Mouse (Mus musculus) neural tube, embryonic 13.5 days (tissue): ENCODE results near the gene Helz2. TPM values are rescaled to one million over a fixed set of nuclear protein-coding genes. Genes with fewer than 3 reads are reported as not detected.
"Not testable (repeated sequence)": the region's sequence is repeated elsewhere in the genome, so short reads cannot be mapped to it uniquely, and the experiment has no call there.

Experiments
- ATAC-seq: fragments of 200-750 bp; cut with Nextera tagmentation; 2 replicates; pipeline ENCODE4 v1.8.0; 2017; ENCODE audit warnings: low read depth, mild to moderate bottlenecking, moderate TSS enrichment, moderate library complexity
- H3K27ac ChIP-seq: fragments of 300-500 bp; sonication (generic); replicated peaks from 2 replicates; pipeline ENCODE4 v1.5.1; 2015; ENCODE audit warnings: moderate library complexity, mild to moderate bottlenecking, inconsistent platforms
- H3K27me3 ChIP-seq: fragments of 300-500 bp; sonication (generic); 2 replicates; pipeline ENCODE4 v1.6.1; 2015; ENCODE audit warnings: mild to moderate bottlenecking, inconsistent platforms
- H3K36me3 ChIP-seq: fragments of 300-500 bp; sonication (generic); 2 replicates; pipeline ENCODE4 v1.6.1; 2015; ENCODE audit warnings: mild to moderate bottlenecking, inconsistent platforms
- H3K4me1 ChIP-seq: fragments of 300-500 bp; sonication (generic); replicated peaks from 2 replicates; pipeline ENCODE4 v1.6.1; 2015; ENCODE audit warnings: inconsistent platforms
- H3K4me2 ChIP-seq: fragments of 300-500 bp; sonication (generic); 2 replicates; pipeline ENCODE4 v1.6.1; 2015; ENCODE audit warnings: inconsistent platforms, mild to moderate bottlenecking, moderate library complexity
- H3K4me3 ChIP-seq: fragments of 300-500 bp; sonication (generic); 2 replicates; pipeline ENCODE4 v1.5.1; 2015; ENCODE audit warnings: mild to moderate bottlenecking, inconsistent platforms
- H3K9ac ChIP-seq: fragments of 300-500 bp; sonication (generic); 2 replicates; pipeline ENCODE4 v1.6.1; 2015; ENCODE audit warnings: moderate library complexity, mild to moderate bottlenecking, inconsistent platforms
- H3K9me3 ChIP-seq: fragments of 300-500 bp; sonication (generic); 2 replicates; pipeline ENCODE4 v1.6.1; 2016; ENCODE audit warnings: inconsistent platforms
- WGBS: fragments of 180-500 bp; shearing (Covaris S2); methylation state at CpG from one replicate; pipeline ENCODE4 v1.1.7; 2015; 5-methylcytosine and 5-hydroxymethylcytosine counted together
- polyA plus RNA-seq: library from polyadenylated mRNA; unstranded; fragments of >200 nt; fragmentation: Nextera tagmentation; extraction: Ambion mirVana; gene quantifications from 2 replicates; pipeline ENCODE4 v1.2.1, GENCODE M21; 2015

The Helz2 gene
- 0.22 and 0.32 TPM in 2 replicates for polyA plus RNA-seq

DNA sequence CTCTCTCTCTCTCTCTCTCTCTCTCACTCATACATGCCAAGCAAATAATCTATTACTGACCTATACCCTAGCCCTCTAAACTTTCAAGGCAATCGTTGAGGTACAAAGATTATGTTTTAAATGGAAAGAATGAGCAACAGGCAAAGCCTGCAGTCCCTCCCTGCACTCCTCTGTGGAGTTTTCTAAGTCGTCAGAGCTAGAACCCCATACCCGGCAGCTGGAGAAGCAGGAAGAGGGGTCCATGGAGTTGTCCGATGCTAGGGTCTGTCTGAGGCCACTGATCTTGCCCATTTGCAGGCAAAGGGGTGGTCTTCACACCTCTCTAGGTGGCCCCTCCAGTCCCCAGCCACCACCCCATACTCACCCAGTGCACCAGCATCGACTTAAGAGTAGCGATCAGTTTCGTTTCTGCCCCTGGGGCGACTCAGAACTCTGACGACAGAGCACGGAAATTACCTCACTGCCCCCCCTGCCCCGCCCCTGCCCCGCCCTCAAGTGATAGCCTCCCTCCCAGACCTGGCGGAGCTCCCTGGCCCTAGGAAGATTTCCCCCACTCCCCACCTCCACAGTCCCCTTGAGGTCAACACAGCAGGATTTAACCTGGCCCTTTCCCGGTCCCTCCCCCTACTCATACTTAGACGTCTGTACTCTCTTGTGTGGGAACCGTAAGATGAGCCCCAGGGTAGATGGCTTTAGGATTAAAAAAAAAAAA lies at the start of gene Helz2:
TSS of gene Helz2 (minus strand) at position 426 of the 712 bp plus-strand sequence.
- Histone ChIP-seq H3K27ac (no peak within 1 kb of the TSS), H3K4me2 (peak within 1 kb of the TSS; percentile 51), H3K36me3 (no peaks in the 10 kb centered on the region), H3K27me3 (no peaks in the 10 kb centered on the region), H3K9ac (peak within 1 kb of the TSS; percentile 56), H3K9me3 (no peaks in the 10 kb centered on the region), H3K4me3 (peak within 1 kb of the TSS; percentile 32), H3K4me1 (peaks cover 8% of the 10 kb centered on the region)
- 11% methylated on average over 16 of the region's 16 CpGs for WGBS
- ATAC-seq = no peak

- H3K27me3 ChIP-seq = no peaks in the 10 kb centered on the region
- peaks cover 23% of the 10 kb centered on the region for H3K4me1 ChIP-seq
- no peak overlapping the region for H3K4me2 ChIP-seq
- no peak overlapping the region for H3K9ac ChIP-seq
- no peak overlapping the region for H3K4me3 ChIP-seq
- 87% methylated on average over 1 of the region's 1 CpGs for WGBS
- no peaks in the 10 kb centered on the region for H3K9me3 ChIP-seq
- peaks cover 4% of the 10 kb centered on the region; the same call in 1 of the 2 replicates for H3K36me3 ChIP-seq
- no peak overlapping the region for H3K27ac ChIP-seq
- ATAC-seq = no peak
These were observed 49.1 kb upstream of the Helz2 start for GRCm38 (mm10) chr2:181290937-181291336.

GRCm38 (mm10) chr2:181288691-181289090 lies 46.9 kb upstream of the Helz2 start:
- H3K36me3 ChIP-seq = peaks cover 18% of the 10 kb centered on the region; the same call in 1 of the 2 replicates
- no peak for ATAC-seq

DNA sequence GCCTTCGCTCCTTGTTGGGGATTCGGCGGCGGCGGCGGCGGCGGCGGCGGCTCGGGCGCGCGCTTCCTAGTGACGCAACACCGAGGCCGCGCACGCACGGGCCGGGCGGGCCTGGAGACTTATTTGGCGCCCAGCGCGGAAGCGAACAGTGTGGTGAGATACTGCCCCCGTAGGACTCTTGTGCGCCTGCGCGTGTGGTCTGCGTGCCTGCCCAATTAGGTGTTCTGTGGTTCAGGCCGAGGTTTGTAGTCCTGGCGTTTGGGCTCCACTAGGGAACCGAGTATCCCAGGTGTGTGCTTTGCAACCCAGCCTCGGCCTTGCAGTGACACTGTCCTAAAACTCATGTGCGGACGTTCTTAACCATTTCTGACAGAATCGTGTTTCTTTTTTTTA lies 46.1 kb upstream of the Helz2 start, which contains the start of gene Gmeb2:
TSS of gene Gmeb2 (minus strand) at position 78 of the 393 bp plus-strand sequence.
- Histone ChIP-seq H3K4me1 (peaks cover 23% of the 10 kb centered on the region), H3K4me2 (peak within 1 kb of the TSS; percentile 71), H3K27ac (peak within 1 kb of the TSS; percentile 97), H3K4me3 (peak within 1 kb of the TSS; percentile 69), H3K36me3 (peaks cover 24% of the 10 kb centered on the region), H3K9ac (peak within 1 kb of the TSS; percentile 91)
- H3K27me3 ChIP-seq, H3K9me3 ChIP-seq: not testable (repeated sequence)
- under 1% methylated on average over 38 of the region's 38 CpGs for WGBS
- peak; percentile 96 for ATAC-seq

More at GRCm38 (mm10) chr2:181288691-181289090, 46.9 kb upstream of the Helz2 start:
- H3K27ac ChIP-seq = no peak overlapping the region
- peak overlapping the region; percentile 91; the same call in 1 of the 2 replicates for H3K9ac ChIP-seq
- H3K4me2 ChIP-seq = peak overlapping the region; percentile 63
- no peaks in the 10 kb centered on the region for H3K9me3 ChIP-seq
- H3K27me3 ChIP-seq = no peaks in the 10 kb centered on the region
- peaks cover 23% of the 10 kb centered on the region for H3K4me1 ChIP-seq
- peak overlapping the region; percentile 69 for H3K4me3 ChIP-seq
- 69% methylated on average over 3 of the region's 3 CpGs for WGBS

DNA sequence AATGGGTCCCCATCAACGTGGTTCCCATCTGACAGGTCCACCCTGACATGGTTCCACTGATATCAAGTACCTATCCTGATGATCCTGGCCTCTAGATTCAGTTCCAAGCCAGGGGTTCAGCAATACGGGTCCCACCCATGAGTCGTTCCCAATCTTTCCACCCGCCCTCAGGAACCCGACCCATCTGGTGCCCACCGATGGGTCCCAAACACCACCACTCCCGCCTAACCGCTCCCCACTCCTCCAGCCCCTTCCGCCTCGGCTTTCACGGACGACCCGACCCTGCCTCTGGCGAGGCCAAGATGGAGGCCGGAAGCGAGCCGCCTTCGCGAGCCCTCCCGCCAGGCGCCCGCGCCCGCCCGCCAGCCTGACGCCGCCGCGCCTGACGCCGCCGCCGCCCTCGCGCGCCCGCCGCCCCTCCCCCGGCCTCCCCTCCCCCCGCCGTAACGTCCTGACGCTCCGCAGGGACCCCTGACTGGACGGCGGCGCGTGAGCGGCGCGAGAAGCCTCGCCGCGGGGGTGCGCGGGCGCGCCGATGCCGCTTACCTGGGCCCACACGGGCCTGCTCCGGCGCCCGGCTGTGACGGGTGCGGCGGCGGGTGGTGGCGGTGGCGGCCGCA lies 45.6 kb upstream of the Helz2 start:
- H3K4me2 ChIP-seq = peak overlapping the region; percentile 71
- peak overlapping the region; percentile 97 for H3K27ac ChIP-seq
- peak overlapping the region; percentile 69 for H3K4me3 ChIP-seq
- peak overlapping the region; percentile 91 for H3K9ac ChIP-seq
- WGBS = 1% methylated on average over 48 of the region's 71 CpGs
- no peaks in the 10 kb centered on the region for H3K27me3 ChIP-seq
- H3K9me3 ChIP-seq = no peaks in the 10 kb centered on the region
- peaks cover 25% of the 10 kb centered on the region for H3K36me3 ChIP-seq
- ATAC-seq = peak; percentile 89
- peaks cover 23% of the 10 kb centered on the region for H3K4me1 ChIP-seq

GRCm38 (mm10) chr2:181286629-181287337 lies 45.0 kb upstream of the Helz2 start:
- Histone ChIP-seq H3K27me3 (no peaks in the 10 kb centered on the region), H3K9ac (peak overlapping the region; percentile 91), H3K36me3 (peaks cover 31% of the 10 kb centered on the region), H3K9me3 (no peaks in the 10 kb centered on the region), H3K4me2 (peak overlapping the region; percentile 71), H3K4me1 (peaks cover 23% of the 10 kb centered on the region), H3K4me3 (peak overlapping the region; percentile 69), H3K27ac (peak overlapping the region; percentile 97)
- 57% methylated on average over 6 of the region's 6 CpGs for WGBS
- ATAC-seq = no peak

GRCm38 (mm10) chr2:181279968-181280367 lies 38.1 kb upstream of the Helz2 start:
- Histone ChIP-seq H3K4me1 (no peaks in the 10 kb centered on the region), H3K4me3 (no peak overlapping the region), H3K36me3 (peaks cover 69% of the 10 kb centered on the region), H3K9me3 (no peaks in the 10 kb centered on the region), H3K9ac (no peak overlapping the region), H3K27me3 (no peaks in the 10 kb centered on the region), H3K4me2 (no peak overlapping the region), H3K27ac (no peak overlapping the region)
- 93% methylated on average over 1 of the region's 1 CpGs for WGBS
- no peak for ATAC-seq

DNA sequence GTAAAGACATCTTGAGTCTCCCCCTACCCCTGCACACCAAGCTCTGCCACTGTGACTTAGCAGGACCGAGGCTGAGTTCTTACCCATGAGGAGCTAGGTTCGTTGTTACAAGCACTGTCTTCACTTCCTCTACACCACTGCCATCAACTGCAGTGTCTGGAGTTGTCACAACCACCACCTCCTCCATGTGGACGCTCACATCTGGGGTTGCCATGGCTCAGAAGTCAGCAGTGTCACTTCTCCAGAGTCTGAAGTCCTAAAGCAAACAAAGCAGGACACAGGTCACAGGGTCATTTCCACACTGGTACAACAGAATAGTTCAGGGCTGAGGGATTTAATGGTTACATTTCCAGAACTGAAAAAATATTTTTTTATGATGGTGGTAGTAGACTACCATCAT lies 36.0 kb upstream of the Helz2 start:
- 86% methylated on average over 3 of the region's 3 CpGs for WGBS
- H3K36me3 ChIP-seq = peaks cover 68% of the 10 kb centered on the region
- H3K27me3 ChIP-seq = no peaks in the 10 kb centered on the region
- no peak overlapping the region for H3K4me3 ChIP-seq
- H3K27ac ChIP-seq = no peak overlapping the region
- H3K9me3 ChIP-seq = no peaks in the 10 kb centered on the region
- no peak overlapping the region for H3K9ac ChIP-seq
- no peaks in the 10 kb centered on the region for H3K4me1 ChIP-seq
- no peak for ATAC-seq
- no peak overlapping the region for H3K4me2 ChIP-seq

DNA sequence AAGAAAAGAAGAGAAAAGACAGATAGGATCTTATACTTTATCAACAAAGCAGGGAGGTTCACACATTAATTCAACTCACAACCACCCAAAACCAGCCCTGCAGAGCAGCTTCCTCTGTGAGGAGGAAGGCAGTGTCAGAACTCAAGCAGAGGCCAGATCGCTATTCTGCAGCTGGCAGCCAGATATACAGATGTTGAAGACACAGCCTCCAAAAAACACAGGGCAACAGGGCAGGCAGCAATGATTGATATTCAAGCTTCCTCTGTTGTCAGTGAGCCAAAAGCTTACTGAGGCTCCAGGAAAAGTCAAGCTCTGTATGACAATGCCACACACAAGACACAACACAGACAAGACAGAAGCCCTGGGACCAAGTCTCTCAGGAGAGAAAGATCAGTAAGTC lies 34.9 kb upstream of the Helz2 start:
- Histone ChIP-seq H3K4me2 (no peak overlapping the region), H3K9me3 (no peaks in the 10 kb centered on the region), H3K9ac (no peak overlapping the region), H3K36me3 (peaks cover 61% of the 10 kb centered on the region), H3K4me3 (no peak overlapping the region), H3K27me3 (no peaks in the 10 kb centered on the region), H3K4me1 (no peaks in the 10 kb centered on the region), H3K27ac (no peak overlapping the region)
- ATAC-seq = no peak
- WGBS = 90% methylated on average over 1 of the region's 1 CpGs

- H3K27me3 ChIP-seq = no peaks in the 10 kb centered on the region
- no peaks in the 10 kb centered on the region for H3K9me3 ChIP-seq
- ATAC-seq = no peak
- no peak overlapping the region for H3K9ac ChIP-seq
- no peak overlapping the region for H3K4me3 ChIP-seq
- H3K36me3 ChIP-seq = peaks cover 73% of the 10 kb centered on the region
- no peaks in the 10 kb centered on the region for H3K4me1 ChIP-seq
- H3K27ac ChIP-seq = no peak overlapping the region
- WGBS = 53% methylated on average over 4 of the region's 4 CpGs
- no peak overlapping the region for H3K4me2 ChIP-seq
These were observed 32.8 kb upstream of the Helz2 start for GRCm38 (mm10) chr2:181274639-181275038.

GRCm38 (mm10) chr2:181273829-181274228 lies 32.0 kb upstream of the Helz2 start:
- Histone ChIP-seq H3K27ac (no peak overlapping the region), H3K36me3 (peaks cover 72% of the 10 kb centered on the region), H3K9me3 (no peaks in the 10 kb centered on the region), H3K27me3 (no peaks in the 10 kb centered on the region), H3K4me3 (no peak overlapping the region), H3K4me1 (no peaks in the 10 kb centered on the region), H3K9ac (no peak overlapping the region), H3K4me2 (no peak overlapping the region)
- 98% methylated on average over 2 of the region's 2 CpGs for WGBS
- ATAC-seq = no peak

DNA sequence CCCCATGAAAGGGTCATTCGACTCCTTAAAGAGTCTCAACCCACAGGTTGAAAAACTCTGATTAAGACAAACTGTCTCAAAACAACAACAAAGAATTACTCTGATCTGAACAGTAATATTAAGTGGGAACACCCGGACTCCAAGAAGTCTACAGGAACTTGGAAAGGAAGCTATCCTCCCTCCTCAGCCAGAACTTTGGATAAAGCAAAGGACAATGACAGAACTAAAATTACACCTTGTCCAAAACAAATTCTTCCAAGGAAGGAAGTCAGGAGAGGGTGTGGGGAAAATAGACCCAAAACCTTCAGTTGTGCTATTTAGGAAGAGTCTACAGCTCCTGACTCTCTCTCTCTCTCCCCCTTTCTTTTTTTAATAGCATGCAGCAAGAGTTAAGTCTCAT lies 30.3 kb upstream of the Helz2 start:
- WGBS = 96% methylated on average over 2 of the region's 2 CpGs
- no peak for ATAC-seq
- H3K4me3 ChIP-seq = no peak overlapping the region
- no peak overlapping the region for H3K9ac ChIP-seq
- H3K4me1 ChIP-seq = no peaks in the 10 kb centered on the region
- H3K27ac ChIP-seq = no peak overlapping the region
- no peak overlapping the region for H3K4me2 ChIP-seq
- no peaks in the 10 kb centered on the region for H3K27me3 ChIP-seq
- H3K36me3 ChIP-seq = peaks cover 67% of the 10 kb centered on the region
- no peaks in the 10 kb centered on the region for H3K9me3 ChIP-seq
